Mouse (Mus musculus) kidney, adult 2 months (tissue): ENCODE data around the gene Rsph1.

Experiments
- CTCF ChIP-seq: fragments of 200-500 bp; conservative IDR thresholded peaks from 2 replicates; pipeline ENCODE4 v1.5.1; 2011; ENCODE audit warnings: low read depth, mild to moderate bottlenecking, control low read depth, low read length, moderate library complexity, mixed read lengths; ENCODE audit not compliant: insufficient read depth, insufficient read length
- POLR2A ChIP-seq: fragments of 200-500 bp; IDR thresholded peaks from one replicate; pipeline ENCODE4 v1.6.1; 2011; ENCODE audit warnings: low read depth, low read length, control low read depth

DNA sequence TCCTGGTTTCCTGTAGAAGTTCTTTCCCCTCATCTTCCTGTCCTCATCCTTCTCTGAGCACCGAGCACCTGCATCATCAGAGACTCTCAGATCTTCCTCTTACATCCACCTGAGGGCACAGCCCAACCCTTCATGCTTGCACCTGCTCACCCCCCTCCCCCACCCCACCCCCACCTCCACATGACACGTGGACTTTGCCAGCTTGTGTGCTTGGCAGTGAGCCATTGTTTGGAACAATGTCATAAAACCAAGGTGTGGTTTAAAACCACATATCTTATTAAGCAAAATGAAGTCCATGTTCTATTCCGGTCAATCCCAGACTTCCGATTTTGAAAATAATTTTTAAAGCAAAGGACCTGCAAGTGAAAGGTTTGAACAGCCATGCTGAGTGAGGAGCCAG is 45.3 kb upstream of the Rsph1 start:
- TF ChIP-seq POLR2A (no peak), CTCF (no peak)
